Mouse (Mus musculus) megakaryocyte, adult 5-6 weeks (primary cell): ENCODE results near the gene Zfp708. TPM values are rescaled to one million over a fixed set of nuclear protein-coding genes. Genes with fewer than 3 reads are reported as not detected.
"Not testable (repeated sequence)": the region's sequence is repeated elsewhere in the genome, so short reads cannot be mapped to it uniquely, and the experiment has no call there.

Experiments used
- ATAC-seq: 2 replicates; pipeline ENCODE4 v1.8.0; 2016; ENCODE audit warnings: mild to moderate bottlenecking, inconsistent platforms; ENCODE audit not compliant: poor library complexity, severe bottlenecking
- total RNA-seq, 2 experiments: library from RNA; stranded (forward) in 1 of 2; stranded (reverse) in 1 of 2; fragments of 153-499, 151-499 nt in 1 of 2; fragments of 221-1000, 200-1000 nt in 1 of 2; gene quantifications; 2 replicates each; pipeline versions ENCODE4 v1.2.3 to v1.2.4; 2015 to 2017

Gene Zfp708
- total RNA-seq (2015): 1.4 and 2.5 TPM in 2 replicates
- 0.95 and 1.4 TPM in 2 replicates for total RNA-seq (2017)

GRCm38 (mm10) chr13:67097876-67098275 lies at the start of gene Zfp708:
Gene Zfp708 (minus strand): TSS chr13:67097976.
- no peak for ATAC-seq

- peak; percentile 95 for ATAC-seq
Measured at GRCm38 (mm10) chr13:67128038-67128721, 30.4 kb upstream of the Zfp708 start.

DNA sequence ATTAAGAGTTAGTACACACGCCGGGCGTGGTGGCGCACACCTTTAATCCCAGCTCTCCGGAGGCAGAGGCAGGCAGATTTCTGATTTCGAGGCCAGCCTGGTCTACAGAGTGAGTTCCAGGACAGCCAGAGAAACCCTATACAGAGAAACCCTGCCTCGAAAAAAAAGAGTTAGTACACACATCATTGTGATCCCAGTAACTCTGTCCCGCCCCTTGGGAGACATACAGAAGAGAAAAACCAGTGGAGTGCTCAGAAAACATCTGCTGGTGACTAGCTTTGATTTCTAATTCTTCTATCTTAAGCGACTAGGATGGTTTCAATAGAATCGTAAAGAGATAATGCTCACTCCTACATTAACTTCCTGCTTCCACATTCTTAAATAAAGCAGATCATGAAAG lies 29.7 kb upstream of the Zfp708 start:
- 0 out of 2 replicates have a peak, but pooled peaks have one; percentile 1 for ATAC-seq

DNA sequence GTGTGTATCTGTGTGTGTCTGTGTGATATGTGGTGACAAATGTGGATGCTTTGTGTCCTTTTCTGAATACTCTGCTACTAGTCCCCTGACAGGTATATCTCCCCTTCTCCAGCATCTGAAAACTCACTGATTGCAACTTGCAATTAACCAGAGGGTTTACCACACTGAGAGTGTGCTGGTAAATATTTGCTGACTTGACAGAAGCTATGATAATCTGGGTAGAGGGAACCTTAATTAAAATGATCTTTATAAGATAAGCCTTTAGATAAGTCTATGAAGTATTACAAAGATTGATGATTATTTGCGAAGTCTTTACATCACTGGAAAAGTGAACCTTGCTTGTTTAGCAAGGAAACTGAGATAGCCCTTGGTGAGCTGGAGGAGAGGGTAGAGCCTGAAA lies 26.7 kb upstream of the Zfp708 start:
- no peak for ATAC-seq

GRCm38 (mm10) chr13:67121360-67121759 lies 23.6 kb upstream of the Zfp708 start, which contains the start of gene Zfp759:
Gene Zfp759 (plus strand): TSS chr13:67121660.
- ATAC-seq: not testable (repeated sequence)

- ATAC-seq: not testable (repeated sequence)
Measured at GRCm38 (mm10) chr13:67116163-67116562, 18.4 kb upstream of the Zfp708 start, which contains the start of gene Rslcan18. Gene Rslcan18 (minus strand): TSS chr13:67116263.

- no peak for ATAC-seq
Measured at GRCm38 (mm10) chr13:67113287-67113686, 15.5 kb upstream of the Zfp708 start.

DNA sequence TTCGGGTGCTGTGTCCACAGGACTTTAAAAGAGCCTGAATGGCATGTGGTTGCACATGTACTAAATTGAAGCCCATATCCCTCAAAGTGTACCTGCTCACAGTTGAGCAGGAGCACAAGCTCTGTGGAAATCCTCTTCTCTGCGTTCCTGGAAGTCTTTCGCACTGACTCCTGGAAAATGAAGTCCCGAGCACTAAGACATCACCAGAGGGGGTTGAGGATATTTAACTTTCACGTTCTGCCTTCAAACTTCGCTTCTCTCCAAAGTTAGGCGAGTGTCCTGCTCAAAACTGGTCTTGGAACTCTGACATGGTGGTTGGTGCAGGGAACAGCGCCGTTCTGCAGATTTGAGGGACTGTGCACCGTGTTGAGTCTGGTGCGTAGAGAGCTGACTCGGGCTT lies 14.3 kb upstream of the Zfp708 start:
- no peak for ATAC-seq

- ATAC-seq: peak; percentile 72
Measured at GRCm38 (mm10) chr13:67108821-67109206, 11.0 kb upstream of the Zfp708 start.

DNA sequence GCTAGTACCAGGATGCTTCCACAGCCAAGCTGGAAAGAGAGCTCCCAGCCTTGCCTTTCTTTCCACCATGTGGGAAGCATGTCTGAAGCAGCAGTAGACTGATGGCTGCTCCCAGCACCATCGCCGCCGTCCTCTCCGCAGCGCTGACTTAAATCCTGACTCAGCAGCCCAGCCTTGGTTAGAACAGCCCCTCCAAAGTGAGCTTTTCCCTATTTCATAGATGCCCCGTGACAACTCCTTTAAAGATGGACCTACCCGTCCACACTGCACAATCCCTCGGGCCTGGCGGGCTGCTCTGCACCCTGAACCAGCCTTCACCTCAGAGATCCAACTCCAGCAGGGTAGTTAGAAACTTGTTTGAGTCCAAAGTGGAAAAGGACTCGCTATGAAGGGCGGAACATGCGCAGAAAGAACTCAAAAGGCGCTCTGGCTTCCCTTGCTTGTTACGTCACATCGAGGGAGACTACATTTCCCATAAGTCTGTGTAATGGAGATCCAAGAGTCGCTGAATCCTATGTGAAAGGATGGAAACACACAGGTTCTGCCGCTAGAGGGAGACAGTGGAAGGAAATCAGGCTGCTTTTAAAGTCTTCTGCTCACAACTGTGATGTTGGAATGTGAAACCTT lies 10.5 kb upstream of the Zfp708 start, which contains the start of gene Gm28557:
TSS of gene Gm28557 (minus strand) at position 411 of the 627 bp plus-strand sequence.
- peak; percentile 95 for ATAC-seq

DNA sequence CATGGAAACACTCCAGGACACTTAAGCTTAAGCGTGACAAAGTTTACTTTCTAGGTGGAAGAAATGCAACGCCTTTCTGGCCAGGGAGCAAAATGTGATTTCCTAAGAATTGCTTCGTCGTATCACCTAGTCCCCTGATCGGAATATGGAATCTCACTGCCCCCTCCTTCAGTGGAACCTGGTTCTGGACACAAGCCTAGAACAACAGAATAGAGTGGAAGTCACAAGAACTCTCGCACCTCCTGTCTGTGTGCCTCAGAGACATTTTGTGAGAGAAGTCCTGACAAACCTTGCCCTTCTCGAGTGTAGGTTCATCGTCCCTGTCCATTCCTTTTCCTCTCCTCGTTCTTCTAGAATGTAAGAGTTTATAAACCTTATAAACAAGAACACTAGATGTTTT lies 9.9 kb upstream of the Zfp708 start:
- no peak for ATAC-seq

DNA sequence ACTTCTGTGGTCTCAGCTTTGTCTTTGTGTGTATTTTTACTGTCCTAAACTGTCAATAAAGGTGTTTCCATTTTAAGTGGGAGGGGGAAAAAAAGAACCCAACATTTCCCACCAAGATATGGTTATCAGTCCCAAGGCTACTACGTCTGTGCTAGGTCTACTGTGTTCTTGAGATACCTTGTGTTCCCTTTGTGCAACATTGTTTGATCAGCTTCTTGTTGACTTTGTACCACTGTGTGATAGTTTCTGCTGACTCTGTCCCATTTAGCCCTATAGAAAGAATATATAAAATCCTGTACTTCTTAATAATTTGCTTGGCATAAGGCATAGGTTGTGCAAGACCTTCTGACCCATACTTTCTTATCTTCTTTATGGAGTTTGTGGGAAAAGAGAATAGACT lies 7.6 kb downstream of the Zfp708 start:
- no peak for ATAC-seq

DNA sequence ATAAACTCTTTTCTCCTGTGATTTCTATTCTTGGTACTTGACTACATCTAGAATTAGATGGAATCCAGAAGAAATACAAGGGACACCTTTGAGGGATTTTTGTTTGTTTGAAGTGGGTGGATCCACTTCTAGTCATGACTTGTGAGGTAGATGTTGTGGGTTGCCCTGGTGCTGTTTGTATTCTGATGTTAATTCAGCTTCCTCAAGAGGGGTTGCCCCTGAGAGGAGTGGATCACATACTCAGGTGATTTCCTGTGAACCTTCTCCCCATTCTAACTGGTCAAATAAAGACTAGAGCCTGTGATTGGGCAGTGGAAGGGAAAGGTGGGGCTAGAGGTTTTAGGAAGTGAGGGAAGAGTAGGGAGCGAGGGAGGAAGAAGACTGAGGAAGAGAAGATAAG lies 15.8 kb downstream of the Zfp708 start:
- no peak for ATAC-seq

GRCm38 (mm10) chr13:67081142-67081713 lies 16.5 kb downstream of the Zfp708 start:
- peak; percentile 93 for ATAC-seq

DNA sequence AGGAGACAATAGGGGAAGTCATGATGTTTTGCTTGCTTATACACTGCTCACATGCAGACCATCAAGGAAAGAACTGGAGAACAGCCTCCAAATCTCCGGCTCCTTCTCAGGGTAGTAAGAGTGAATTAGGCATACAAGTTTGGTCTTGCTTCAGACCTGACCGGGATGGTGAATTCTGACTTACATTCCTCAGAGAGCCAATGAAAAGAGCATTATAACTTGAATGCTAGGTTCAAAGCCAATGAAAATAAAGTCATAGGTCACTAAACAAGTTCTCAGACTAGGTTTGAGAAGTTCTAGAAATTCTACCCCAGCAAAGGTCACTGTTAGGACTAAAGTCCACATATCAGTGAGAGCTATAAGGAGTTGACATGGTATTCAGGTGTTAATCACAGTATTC lies 20.5 kb downstream of the Zfp708 start:
- ATAC-seq: no peak

GRCm38 (mm10) chr13:67072786-67073185 lies 25.0 kb downstream of the Zfp708 start:
- no peak for ATAC-seq

DNA sequence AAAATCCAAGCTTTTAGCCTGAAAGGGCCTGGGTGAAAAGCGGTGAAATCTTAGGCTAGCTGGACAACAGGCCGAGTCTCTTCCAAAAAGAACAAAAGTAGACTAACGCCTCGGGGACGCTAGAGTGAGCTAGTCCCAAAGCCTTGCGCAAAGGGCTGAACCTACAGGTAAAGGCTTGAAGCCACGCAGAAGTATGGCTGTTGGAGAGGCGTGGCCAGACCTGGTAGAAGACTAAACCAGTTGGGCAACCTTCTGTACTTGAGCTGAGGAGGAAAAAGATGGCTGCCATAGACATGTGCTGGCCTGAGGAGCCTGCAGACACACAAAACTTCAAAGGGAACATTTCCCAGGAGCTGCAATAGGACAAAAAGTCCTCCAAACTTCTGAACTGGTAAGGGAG lies 32.4 kb downstream of the Zfp708 start:
- no peak for ATAC-seq

GRCm38 (mm10) chr13:67062427-67062826 lies 35.3 kb downstream of the Zfp708 start:
- ATAC-seq: no peak

GRCm38 (mm10) chr13:67060786-67061358 lies 36.9 kb downstream of the Zfp708 start, which contains the start of gene Zfp712:
Gene Zfp712 (minus strand): TSS chr13:67061170.
- ATAC-seq: peak; percentile 93

GRCm38 (mm10) chr13:67060161-67060785 lies 37.5 kb downstream of the Zfp708 start:
- ATAC-seq: peak; percentile 14
